Mouse (Mus musculus) adrenal gland, adult (tissue): ENCODE measurements around the gene Hyal3.

Experiments used
- DNase-seq, 2 experiments: peaks; one replicate each; pipeline ENCODE4 v3.0.0; 2022 to 2023; ENCODE audit warnings: low spot score in 1 of 2; ENCODE audit not compliant: inconsistent age in 2 of 2

Gene Hyal3

GRCm38 (mm10) chr9:107612945-107613569, 32.4 kb downstream of the Hyal3 start:
- no peak for DNase-seq

GRCm38 (mm10) chr9:107615035-107615434, 34.4 kb downstream of the Hyal3 start:
- DNase-seq, result no peak

GRCm38 (mm10) chr9:107617461-107617860, 36.8 kb downstream of the Hyal3 start:
- no peak for DNase-seq

- no peak for DNase-seq
Observed at GRCm38 (mm10) chr9:107618098-107618497, 37.5 kb downstream of the Hyal3 start.

- peak; percentile 76 to 81 for DNase-seq
Observed at GRCm38 (mm10) chr9:107618778-107619545, 38.3 kb downstream of the Hyal3 start.

GRCm38 (mm10) chr9:107619546-107619879, 38.9 kb downstream of the Hyal3 start:
- peak; percentile 74 to 76 for DNase-seq

GRCm38 (mm10) chr9:107620954-107621353, 40.3 kb downstream of the Hyal3 start:
- no peak for DNase-seq

- peak in 1 of 2 experiments; percentile 61 for DNase-seq
Observed at GRCm38 (mm10) chr9:107624539-107624938, 43.9 kb downstream of the Hyal3 start.

- DNase-seq, result no peak
Observed at GRCm38 (mm10) chr9:107624951-107625350, 44.3 kb downstream of the Hyal3 start.

GRCm38 (mm10) chr9:107625351-107626128, 44.9 kb downstream of the Hyal3 start:
- DNase-seq, result peak in 1 of 2 experiments; percentile 38

- peak in 1 of 2 experiments; percentile 28 for DNase-seq
Observed at GRCm38 (mm10) chr9:107626158-107626843, 45.7 kb downstream of the Hyal3 start.

- peak; percentile 74 to 87 for DNase-seq
Observed at GRCm38 (mm10) chr9:107626844-107627277, 46.2 kb downstream of the Hyal3 start.

GRCm38 (mm10) chr9:107627387-107628255, 47.0 kb downstream of the Hyal3 start:
- DNase-seq, result peak in 1 of 2 experiments; percentile 39

- DNase-seq, result peak; percentile 60 to 76
Observed at GRCm38 (mm10) chr9:107628721-107629410, 48.2 kb downstream of the Hyal3 start.

- no peak for DNase-seq
Observed at GRCm38 (mm10) chr9:107629411-107629730, 48.8 kb downstream of the Hyal3 start.

- peak in 1 of 2 experiments; percentile 47 for DNase-seq
Observed at GRCm38 (mm10) chr9:107629901-107630425, 49.3 kb downstream of the Hyal3 start.

- peak in 1 of 2 experiments; percentile 46 for DNase-seq
Observed at GRCm38 (mm10) chr9:107630576-107630975, 50.0 kb downstream of the Hyal3 start.

GRCm38 (mm10) chr9:107631311-107631826, 50.8 kb downstream of the Hyal3 start:
- DNase-seq, result no peak

- peak in 1 of 2 experiments; percentile 36 for DNase-seq
Observed at GRCm38 (mm10) chr9:107631861-107632260, 51.2 kb downstream of the Hyal3 start.
